Mouse (Mus musculus): ENCODE data around the gene Zfp609.
A peak's percentile ranks its signal among the peaks of the same experiment; 100 is the strongest.

The Zfp609 gene

DNA sequence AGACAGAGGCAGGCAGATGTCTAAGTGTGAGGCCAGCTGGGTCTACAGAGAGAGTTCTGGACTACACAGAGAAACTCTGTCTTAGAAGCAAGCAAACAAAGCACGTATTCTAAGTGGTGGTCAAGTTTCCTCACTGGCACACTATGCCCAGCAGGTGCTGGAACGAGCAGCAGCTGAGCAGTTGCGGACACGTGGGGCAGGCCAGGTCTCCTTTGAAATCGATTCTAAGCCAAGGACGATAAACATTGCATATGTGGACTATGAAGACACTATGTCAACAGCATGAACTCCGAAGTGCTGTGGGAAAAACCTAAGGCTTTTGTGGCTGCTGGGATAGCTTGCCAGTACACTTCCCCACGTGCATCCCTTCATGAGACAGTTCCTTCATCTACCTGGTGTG is 67.4 kb downstream of the Zfp609 start:
- DNase-seq: no peak

DNA sequence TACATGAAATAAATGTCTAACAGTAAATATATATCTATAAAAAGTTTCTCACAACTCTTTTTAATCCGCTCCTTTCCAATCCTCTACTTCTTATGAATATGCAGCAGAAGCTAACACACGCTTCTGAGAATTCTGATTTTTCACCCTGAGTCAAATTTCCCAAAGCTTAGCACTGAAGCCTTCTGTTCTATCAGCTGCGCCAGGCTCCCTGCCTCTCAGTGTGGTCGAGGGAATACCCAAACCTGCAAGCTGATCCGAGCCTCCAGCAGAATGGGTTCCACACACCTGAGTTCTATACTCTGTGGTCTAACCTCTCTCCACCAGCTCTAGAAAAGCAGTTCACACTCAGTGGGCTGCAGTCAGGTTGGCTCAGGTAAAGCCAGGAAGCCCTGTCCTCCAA is 68.1 kb downstream of the Zfp609 start:
- peak; percentile 32 to 40 for DNase-seq

DNA sequence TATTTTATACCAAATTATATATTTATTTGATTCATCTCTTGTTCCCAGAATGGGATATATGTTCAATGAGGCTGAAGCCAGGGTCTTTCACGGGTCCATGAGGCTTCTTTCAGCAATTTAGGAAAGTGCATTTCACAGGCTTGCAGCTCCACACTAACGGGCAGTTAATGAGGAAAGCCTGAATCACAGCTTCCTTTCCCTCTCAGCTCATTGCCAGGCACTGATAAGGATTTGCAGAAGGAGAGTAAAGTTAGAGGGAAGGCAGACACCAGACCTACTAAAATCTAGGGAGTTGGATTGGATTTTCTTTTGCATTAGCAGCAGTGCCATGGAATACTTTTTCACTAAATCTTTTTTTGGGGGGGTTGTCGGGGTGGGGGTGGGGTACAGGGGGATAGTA is 69.5 kb downstream of the Zfp609 start:
- no peak for DNase-seq

DNA sequence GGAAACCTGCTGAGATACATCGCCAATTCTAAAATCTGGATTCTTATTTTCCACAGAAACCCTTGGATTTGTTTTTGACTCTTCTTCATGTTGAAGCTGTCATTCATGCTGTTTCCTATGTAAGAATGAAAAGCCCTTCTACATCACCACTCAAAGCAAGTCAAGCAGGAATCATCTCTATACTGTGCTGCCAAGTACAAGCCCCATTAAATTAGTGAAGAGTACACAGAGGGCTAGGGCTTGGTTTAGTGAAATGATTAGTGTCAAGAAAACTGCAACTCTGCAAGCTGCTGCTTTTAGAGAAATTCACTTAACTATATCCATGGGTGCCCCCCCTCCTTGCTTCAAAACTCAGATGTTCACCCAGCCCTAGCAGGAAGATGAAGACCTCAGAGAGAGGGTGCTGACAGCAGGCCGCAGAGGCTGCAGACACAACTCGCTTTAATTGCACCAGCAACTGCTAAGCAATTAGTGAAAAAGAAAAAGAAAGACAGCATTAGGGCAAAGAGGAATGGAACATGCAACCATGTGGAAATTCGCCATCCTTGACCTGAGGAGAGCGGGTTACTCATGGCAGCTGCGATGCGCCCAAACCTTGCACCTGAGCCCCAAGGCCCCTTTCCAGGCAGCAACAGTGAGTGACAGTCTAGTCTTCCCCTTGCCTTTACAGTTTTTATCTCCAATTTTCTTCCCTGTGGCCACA is 71.5 kb downstream of the Zfp609 start:
- no peak for DNase-seq

DNA sequence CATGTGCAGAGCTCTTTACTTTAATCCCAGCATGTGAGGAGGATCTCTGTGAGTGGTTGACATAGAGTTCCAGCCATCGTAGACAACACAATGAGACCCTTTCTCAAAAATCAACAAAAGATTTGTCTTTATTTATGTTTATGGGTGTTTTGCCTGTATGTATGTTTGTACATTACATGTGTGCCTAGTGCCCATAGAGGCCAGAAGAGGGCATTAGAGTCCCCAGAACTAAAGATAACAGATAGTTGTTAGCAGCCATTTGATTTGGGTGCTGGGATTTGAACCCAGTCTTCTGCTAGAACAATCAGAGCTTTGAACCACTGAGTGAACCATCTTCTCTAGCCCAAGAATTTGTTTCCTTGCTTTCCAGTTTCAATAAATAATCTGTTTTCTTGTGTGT is 72.2 kb downstream of the Zfp609 start:
- DNase-seq: no peak

DNA sequence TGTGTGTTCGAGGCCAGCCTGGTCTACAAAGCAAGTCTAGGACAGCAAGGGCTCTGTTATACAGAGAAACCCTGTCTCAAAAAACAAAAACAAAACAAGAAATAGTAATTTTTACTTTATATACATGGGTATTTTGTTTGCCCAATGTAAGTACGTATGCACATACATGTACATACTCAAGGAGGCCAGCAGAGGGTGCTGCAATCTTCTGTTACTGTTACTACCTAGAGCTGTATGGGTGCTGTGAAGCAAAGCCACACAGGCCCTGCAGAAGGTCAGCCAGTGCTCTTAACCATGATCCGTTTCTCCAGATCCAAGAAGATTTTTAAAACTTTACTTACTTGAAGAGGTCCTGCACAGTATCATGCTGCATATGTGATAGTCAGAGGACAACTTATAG is 74.7 kb downstream of the Zfp609 start:
- DNase-seq: no peak

DNA sequence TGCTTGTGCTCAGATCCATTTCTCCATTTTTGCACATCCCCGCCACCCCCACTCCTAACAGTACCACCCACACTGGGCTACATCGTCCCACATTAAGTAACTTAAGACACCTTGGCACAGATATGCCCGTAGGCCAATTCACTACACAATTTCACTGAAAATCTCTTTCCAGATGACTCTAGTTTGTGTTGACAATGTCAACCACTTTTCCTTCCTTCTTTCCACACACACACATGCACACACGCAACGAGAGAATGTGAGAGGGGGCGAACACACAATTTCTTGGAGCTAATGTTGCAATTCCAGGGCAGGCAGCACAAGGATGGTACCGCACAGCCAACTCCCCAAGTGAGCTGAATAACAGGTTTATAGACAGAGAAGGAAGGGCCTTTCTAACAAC is 75.5 kb downstream of the Zfp609 start:
- DNase-seq: no peak

DNA sequence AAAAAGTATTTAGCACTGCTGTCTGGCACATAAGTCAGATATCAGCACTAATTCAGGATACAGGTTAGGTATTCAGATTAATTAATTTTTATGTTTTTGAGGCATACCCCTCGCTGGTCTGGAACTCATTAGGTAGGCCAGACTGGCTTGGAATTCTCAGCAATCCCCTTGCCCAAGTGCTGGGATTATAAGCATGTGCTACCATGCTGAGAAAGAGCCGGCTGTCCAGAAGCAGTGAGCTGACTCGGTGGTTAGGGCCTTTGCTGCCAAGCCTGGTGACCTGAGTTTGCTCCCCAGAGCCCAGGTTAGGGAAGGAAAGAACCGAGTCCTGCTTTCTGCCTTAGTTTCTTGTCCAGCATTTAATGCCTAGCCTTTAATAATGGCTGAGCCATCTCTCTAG is 79.3 kb downstream of the Zfp609 start:
- no peak for DNase-seq

DNA sequence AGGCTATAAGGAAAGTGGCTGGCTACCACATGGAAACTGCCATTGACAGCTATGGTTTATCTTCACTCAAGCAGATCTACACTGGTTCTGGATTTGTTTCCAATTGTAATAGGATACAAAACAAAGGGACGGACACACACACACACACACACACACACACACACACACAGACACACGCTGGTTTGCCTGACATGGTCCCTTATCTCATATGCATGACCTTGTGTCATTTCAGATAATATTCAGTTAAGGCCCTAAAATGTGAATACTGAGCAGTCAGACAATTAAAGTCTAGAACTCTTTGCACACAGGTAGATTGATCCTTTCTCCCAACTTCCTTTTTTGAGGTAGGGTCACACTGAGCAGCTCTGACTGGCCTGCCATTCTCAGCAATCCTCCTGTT is 80.9 kb downstream of the Zfp609 start:
- DNase-seq: no peak

DNA sequence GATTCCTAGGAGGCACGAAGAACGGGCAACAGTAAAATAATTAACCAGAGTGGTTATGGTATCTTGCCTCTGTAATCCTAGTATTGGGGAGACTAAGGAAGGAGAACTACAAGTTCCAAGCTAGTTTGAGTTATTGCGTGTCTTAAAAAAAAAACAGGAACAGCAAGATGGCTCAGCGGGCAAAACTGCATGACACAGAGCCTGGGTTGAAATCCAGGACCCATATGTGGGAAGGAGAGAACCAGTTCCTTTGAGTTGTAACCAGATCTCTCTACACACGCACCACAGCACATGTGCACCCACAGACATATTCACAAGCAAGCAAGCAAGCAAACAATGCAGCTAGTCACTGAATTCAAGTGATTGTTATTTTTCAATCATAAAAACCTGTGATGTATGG is 81.9 kb downstream of the Zfp609 start:
- no peak for DNase-seq

DNA sequence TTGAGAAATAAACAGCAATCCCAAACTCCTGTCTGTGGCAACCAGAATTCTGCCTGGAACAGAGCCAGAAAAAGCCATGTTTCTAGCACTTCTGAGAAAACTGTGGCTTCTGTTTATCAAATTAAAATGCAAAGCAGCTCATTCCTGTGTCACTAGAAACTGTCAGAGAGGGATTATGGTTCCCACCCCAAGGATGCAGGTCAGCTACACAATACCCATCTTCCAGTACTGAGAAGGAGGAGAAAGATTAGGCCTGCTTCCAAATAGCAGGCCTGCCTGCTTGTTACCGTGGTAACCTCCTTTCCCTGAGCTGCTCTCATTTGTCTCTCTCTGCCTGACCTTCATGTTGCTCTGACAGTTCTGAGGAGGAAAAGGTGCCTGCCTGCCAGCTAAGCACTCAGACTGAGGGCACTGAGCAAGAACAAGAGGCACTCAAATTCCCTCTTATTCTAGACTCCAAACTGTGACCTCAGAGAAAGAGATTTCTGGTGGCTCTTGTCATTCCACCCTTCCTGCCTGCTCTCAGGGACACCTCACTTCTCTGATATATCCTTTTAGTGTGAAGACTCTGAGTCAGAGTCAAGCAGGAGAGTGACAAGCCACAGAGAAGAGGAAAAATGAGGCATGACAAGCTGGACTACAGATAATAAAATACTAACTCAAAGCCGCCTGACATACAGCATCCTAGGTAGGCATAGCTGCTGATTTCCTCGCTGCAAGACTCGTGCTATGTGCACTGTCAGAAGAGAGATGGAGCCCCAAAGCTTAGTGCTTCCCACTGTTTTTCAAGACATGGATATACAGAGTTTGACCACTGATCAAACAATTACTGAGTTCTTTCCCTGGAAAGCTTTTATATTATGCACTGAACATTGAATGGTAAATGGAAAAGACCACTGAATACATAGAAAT is 82.9 kb downstream of the Zfp609 start:
- DNase-seq: peak; percentile 51 to 68

DNA sequence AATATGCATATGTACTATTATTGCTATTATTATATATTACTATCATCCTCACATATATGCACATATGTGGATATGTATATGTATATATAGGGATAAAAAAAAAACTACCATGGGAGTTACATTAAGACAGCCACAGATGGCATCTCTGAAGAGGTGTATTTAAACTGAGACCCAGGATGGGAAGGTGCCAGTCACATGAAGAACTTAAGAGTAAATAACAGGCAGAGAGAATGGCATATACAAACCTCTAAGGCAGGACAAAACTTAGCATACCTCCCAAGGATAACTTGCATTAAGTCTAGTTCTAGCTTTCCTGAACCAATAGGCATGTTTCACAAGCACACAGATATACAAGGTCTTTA is 83.6 kb downstream of the Zfp609 start:
- DNase-seq: no peak

DNA sequence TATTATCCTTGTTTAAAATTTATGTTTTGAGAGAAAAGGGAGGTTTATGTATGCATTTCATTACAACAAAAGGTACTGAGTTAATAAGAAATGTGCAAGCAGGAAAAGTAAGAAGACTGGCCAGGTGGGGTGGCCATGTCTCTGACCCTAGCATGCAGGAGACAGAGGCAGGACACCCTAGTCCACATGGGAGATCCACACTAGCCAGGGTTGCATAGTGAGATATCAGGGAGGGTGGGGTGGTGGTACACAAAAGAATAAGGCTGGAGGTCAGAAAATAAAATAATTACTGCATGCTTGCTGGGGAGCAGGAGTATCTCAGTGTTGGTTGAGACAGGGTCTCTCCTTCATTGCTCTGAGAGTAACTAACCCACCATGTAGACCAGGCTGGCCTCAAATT is 84.0 kb downstream of the Zfp609 start:
- DNase-seq: no peak

DNA sequence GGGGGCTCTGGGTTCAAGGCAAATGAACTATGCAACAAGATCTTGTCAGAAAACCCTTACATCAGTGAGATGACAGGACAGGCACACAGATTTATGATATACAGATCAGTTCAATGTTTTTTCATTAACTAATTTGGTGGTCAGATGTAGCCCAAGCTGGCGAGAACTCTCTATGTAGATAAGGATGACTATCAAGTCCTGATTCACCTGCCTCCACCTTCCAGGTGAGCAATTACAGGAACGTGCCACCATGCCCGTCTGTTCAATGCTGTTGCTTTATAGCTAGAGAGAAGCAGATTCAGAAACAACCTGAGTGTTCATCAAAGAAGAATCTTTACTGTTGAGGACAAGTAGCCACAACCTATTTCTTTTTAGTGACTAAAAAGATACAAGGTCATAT is 84.6 kb downstream of the Zfp609 start:
- no peak for DNase-seq

DNA sequence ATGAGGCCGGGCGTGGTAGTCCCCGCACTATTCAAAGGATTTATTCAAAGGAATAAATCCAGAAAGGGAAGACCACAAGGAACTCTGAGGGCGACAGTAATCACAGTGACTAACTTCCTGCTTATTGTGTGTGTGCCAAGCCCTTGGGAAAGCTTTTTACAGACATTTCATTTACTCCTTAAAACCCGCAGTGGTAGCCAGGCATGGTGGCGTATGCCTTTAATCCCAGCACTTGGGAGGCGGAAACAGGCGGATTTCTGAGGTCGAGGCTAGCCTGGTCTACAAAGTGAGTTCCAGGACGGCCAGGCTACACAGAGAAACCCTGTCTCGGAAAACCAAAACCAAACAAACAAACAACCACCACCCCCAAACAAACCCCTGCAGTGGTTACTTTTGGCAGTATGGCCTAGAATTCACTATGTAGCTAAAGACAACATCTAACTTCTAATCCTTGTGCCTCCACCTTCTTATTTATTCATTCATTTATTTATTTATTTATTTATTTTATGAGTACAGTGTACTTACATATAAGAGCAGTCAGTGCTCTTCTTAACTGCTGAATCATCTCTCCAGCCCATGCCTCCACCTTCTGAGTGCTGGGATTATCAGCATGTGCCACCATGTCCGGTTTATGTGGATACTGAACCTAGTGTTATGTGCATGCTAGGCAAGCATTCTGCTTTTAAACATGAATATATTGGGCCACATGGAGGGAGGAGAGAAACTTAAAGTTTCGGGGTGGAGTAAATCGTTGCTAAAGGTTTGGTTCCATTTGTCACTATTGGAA is 86.1 kb downstream of the Zfp609 start:
- DNase-seq: no peak

DNA sequence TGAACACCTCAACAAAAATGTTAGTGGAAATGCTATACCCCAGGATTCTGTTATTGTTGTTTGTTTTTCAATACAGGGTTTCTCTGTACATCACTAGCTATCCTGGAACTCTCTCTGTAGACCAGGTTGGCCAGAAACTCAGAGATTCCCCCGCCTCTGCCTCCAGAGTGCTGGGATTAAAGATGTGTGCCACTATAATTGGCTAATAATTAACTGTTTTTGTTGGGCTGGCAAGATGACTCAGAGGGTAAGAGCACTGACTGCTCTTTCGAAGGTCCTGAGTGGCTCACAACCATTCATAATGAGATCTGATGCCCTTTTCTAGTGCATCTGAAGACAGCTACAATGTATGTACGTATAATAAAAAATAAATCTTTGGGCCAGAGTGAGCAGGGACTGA is 92.4 kb downstream of the Zfp609 start:
- no peak for DNase-seq

DNA sequence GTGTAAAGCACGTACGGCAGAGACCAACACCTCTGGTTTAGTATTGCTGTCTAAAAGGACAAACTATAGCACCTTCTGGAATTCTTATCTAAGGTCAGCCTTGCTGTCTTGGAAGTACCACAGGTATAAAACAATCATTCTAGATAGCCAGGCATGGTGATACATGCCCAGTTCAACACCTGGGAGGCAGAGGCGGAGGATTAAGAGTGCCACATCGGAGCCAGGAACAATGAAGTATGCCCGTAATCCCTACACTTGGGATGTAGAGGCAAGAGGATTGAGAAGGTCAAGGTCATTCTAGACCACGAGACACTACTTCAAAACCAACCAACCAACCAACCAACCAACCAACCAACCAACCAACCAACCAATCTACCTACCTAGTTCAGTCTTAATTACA is 98.8 kb downstream of the Zfp609 start:
- DNase-seq: no peak

DNA sequence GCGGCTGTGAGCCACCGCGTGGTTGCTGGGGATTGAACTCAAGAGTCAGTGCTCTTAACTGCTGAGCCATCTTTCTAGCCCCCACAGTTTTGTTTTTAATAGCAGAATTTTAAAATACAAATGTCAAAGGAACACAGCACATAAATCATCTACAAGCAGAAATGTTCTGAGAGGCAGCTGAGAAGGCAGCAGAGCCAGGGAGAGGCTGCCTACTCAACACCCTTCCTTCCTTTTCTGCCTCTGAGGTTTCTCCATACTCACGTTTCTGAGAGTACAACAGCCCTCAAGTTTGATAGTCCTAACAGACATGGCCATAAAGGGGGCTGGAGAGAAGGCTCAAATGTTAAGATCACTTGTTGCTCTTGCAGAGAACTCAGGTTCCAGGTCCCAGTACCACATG is 99.9 kb downstream of the Zfp609 start:
- no peak for DNase-seq

DNA sequence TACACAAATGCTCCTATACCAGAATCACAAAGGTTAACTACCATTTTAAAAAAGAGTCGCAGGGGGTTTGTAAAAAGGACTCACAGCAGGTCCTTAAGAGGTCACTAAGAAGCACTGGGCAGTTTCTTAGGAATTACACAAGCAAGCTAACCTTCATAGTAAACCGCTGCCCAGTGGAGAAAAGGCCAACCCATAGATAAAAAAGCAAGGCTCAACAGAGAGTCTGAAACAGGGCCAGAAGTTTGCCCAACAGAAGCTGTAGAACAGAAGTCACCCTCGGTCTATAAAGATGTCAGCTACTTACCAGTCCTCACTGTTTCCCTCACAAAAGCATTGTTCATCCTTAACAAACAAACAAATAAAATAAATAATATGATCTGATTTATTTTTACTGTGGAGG is 100.9 kb downstream of the Zfp609 start:
- DNase-seq: no peak

DNA sequence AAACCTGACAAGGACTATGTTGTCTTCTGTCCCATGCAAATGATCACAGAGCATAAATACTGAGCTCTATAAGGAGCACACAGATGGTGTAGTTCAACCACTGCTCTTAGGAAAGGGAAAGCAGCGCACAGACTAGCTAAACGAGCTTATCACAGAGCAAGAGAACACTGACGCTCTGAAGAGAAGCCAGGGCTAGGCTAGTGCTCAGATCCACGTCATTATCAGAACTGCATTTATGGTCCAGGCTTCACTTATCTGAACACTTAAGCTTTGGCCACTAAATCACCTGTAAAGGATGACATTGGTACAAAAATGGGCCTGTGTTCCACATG is 102.1 kb downstream of the Zfp609 start:
- no peak for DNase-seq

DNA sequence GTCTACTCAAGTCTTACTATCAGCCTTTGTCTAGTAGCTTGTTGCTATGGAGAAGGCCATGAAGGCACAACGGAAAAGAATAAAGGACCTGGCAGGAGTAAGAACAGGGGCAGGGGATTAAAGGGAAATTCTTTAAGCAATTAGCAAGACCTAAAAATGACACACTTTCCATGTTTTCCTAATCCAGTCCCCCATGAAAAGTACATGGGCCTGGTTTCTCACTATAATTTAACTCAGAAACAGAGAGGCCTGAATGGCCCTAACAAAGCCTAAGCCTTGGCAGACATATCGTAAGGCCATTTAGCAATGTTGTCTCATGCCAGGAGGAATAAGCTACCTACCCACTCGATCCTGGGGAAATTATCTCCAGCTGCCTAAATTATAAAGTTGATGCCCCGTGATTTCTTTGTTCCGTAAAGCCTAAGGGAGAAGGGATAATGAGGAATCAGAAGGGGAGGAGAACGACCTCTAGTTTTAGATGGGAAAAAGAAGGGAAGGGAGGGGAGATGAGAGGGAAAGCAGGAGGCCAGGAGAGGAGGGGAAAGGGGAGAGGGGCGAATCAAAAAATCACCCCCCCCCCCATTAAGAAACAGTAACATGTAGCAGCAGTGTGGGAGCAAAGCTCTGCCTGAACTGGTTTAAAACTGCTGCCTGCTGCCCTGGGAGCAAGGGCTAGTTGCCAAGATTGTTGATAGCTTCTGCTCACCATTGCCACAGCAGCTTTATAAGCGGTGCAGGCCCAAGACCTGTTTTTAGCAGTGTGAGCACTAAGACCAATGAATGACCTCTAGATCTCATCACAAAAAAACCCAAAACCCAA is 102.7 kb downstream of the Zfp609 start:
- peak; percentile 57 for DNase-seq

DNA sequence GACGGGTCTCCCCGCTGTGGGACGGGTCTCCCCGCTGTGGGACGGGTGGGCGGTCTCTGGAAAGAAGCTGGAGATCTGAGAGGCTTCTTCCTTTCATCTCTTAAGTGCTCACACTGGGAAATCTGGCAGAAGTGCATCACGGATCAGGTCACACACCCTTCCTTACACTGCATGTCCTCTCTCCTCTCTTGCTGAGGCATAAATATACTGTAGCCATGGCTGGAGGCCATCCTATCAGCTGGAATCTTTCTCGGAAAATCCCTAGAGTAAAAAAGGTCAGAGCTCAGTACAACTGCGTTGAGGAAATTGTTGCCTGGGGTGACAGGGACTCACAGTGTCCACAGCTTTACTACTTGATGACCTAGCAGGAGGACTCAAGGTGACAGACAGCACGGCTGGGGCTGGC is 106.2 kb downstream of the Zfp609 start:
- no peak for DNase-seq

DNA sequence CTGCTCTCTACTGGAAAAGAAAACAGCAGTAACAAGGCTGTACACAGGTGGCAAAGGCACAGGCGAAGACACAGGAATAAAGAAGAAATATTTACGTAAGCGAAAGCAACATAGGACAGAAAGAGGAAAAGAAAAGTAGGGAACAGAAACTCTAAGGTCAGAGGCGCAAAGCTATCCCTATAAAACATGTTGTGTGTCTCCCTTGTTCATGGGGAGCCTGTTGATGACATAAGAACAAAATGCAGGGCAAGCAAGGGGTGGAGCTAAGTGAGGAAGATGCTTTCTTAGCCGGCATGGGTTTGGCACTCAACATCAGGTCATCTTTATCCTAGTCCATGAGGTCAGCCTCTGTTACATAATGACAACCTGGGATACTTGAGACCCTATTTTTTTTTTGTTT is 109.2 kb downstream of the Zfp609 start:
- no peak for DNase-seq
